Mouse (Mus musculus): ENCODE data around the gene Opcml. TPM values are rescaled to one million over a fixed set of nuclear protein-coding genes. Genes with fewer than 3 reads are reported as not detected.

Gene Opcml
- polyA plus RNA-seq, 1 experiment from 2014 or later: 3.8 TPM

DNA sequence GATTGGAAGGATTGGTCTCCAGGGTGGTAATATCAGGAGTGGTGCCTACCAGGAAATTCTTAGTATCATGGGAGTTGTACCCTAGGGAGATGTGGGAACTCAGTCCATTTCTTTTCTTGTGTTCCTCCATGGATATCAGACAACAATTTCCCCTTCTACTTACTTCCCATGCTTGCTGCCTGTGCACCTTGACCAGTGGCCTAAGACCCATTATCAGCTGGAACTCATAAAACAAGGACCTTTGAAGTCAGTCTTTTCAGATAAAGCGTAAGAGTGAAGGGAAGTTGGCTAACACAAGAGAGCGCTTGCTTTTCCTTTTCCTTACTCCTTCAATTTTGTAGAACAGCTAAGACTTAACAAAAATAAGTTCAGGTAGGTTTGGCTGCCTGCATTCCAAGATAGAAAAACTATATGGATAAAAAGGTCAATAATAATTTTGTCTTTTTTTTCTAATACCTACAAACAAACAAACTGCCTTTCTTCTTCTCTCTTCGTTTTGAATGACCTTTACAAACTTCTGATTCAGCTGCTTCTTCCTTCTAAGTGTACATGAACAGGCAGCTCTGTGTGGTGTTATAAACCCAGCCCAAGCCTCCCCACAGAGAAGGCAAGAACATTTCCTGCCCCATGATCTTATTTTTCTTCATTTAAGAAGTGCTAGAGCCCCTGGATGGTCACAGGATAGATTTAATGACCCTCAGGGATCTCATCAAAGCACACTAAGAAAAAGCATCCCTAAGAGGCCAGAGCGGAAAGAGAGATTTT, 387.7 kb downstream of the Opcml start:
- Histone ChIP-seq H3K4me1 (no peaks in the 10 kb centered on the region), H3K36me3 (no peaks in the 10 kb centered on the region), H3K4me3 (no peak overlapping the region), H3K27ac (no peak overlapping the region), H3K9ac (no peak overlapping the region), H3K27me3 (no peaks in the 10 kb centered on the region), H3K9me3 (no peaks in the 10 kb centered on the region), H3K4me2 (replicated peaks) (no peak overlapping the region)
- no peak for ATAC-seq (ENCODE audit: insufficient number of reproducible peaks, insufficient read depth, low FRiP score, low TSS enrichment)
- WGBS: 76% methylated on average over 4 of the region's 4 CpGs

- H3K9ac ChIP-seq: no peak overlapping the region
Observed at GRCm38 (mm10) chr9:28181916-28182315, 391.3 kb downstream of the Opcml start.

GRCm38 (mm10) chr9:28190226-28190625, 399.7 kb downstream of the Opcml start:
- Histone ChIP-seq H3K27me3 (no peaks in the 10 kb centered on the region), H3K27ac (no peak overlapping the region), H3K4me2 (replicated peaks) (no peak overlapping the region), H3K36me3 (no peaks in the 10 kb centered on the region), H3K9ac (no peak overlapping the region), H3K4me3 (no peak overlapping the region), H3K9me3 (no peaks in the 10 kb centered on the region), H3K4me1 (no peaks in the 10 kb centered on the region)
- WGBS: 86% methylated on average over 2 of the region's 2 CpGs
- no peak for ATAC-seq (ENCODE audit: insufficient number of reproducible peaks, insufficient read depth, low FRiP score, low TSS enrichment)

More at GRCm38 (mm10) chr9:28181916-28182315, 391.3 kb downstream of the Opcml start:
- no peak for ATAC-seq (ENCODE audit: insufficient number of reproducible peaks, insufficient read depth, low FRiP score, low TSS enrichment)
- 76% methylated on average over 7 of the region's 7 CpGs for WGBS
- Histone ChIP-seq H3K4me2 (replicated peaks) (no peak overlapping the region), H3K4me3 (no peak overlapping the region), H3K27ac (no peak overlapping the region), H3K27me3 (no peaks in the 10 kb centered on the region), H3K36me3 (no peaks in the 10 kb centered on the region), H3K9me3 (no peaks in the 10 kb centered on the region), H3K4me1 (no peaks in the 10 kb centered on the region)

DNA sequence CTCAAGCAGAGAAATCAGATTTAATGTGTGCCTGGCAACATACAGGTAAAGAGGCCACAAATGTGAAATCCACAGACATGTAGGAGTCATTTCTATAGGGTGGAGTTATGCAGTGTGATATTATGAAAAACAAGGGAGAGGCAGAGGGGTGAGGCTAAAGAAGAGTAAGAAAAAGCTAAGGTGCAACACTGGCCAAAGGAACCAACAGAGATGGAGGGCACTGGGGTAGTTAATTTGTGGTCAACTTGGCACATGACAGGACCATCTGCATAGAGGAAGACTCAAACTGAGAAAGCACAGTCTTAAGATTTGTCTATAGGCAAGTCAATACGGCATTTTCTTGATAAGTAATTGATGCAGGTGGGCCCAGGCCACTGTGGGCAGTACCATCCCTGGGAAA, 400.2 kb downstream of the Opcml start:
- Histone ChIP-seq H3K9ac (no peak overlapping the region), H3K36me3 (no peaks in the 10 kb centered on the region), H3K27me3 (no peaks in the 10 kb centered on the region), H3K4me1 (no peaks in the 10 kb centered on the region), H3K27ac (no peak overlapping the region), H3K9me3 (no peaks in the 10 kb centered on the region), H3K4me3 (no peak overlapping the region), H3K4me2 (replicated peaks) (no peak overlapping the region)
- ATAC-seq (ENCODE audit: insufficient number of reproducible peaks, insufficient read depth, low FRiP score, low TSS enrichment): no peak
- WGBS: 69% methylated on average over 1 of the region's 1 CpGs

GRCm38 (mm10) chr9:28196550-28196949, 406.0 kb downstream of the Opcml start:
- H3K4me1 ChIP-seq: no peaks in the 10 kb centered on the region
- no peak overlapping the region for H3K4me2 ChIP-seq (replicated peaks)
- H3K36me3 ChIP-seq: no peaks in the 10 kb centered on the region
- H3K9me3 ChIP-seq: no peaks in the 10 kb centered on the region
- 92% methylated on average over 2 of the region's 2 CpGs for WGBS
- H3K27ac ChIP-seq: no peak overlapping the region
- no peak overlapping the region for H3K4me3 ChIP-seq
- H3K27me3 ChIP-seq: no peaks in the 10 kb centered on the region
- no peak for ATAC-seq (ENCODE audit: insufficient number of reproducible peaks, insufficient read depth, low FRiP score, low TSS enrichment)
- no peak overlapping the region for H3K9ac ChIP-seq

DNA sequence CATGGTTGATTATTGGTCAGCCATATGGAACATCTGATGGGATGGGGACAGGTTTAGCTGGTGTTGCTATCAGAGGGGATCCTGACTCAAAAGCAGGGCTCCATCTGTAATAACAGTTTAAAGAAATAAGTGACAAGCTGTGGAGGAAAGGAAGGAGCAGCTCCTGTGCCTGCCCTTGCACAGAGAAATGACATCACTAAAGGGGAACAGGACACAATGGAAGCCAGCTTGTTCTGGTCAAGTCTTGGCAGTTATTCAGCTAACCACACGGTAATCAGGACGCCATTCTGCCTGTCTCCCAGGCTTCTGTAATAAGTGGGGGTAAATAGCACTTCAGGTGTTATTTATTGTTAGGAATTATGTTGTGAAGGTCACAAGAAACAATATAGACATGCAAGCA, 406.5 kb downstream of the Opcml start:
- H3K27me3 ChIP-seq: no peaks in the 10 kb centered on the region

DNA sequence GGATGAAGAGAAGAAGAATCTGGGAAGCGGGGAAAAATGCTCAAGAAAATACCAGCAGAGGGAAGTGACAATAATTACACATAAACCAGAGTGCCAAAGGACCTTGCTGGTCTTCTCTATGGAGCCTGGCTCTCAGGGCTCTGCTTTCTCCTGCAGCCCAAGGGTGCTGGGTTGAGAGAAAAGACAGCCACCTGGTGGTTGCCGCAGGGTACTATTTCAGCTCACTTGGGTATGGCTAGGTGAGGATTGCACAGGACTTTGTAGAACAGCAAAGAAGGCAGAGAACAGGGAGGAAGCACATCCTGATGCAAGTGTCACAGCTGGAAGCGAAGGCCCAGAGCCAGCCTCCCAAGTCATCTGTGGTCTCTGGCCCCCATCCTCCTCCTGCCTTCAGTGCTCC, 407.1 kb downstream of the Opcml start:
- 54% methylated on average over 3 of the region's 3 CpGs for WGBS
- Histone ChIP-seq H3K36me3 (no peaks in the 10 kb centered on the region), H3K4me2 (replicated peaks) (no peak overlapping the region), H3K4me1 (no peaks in the 10 kb centered on the region), H3K27ac (no peak overlapping the region), H3K4me3 (no peak overlapping the region), H3K9ac (no peak overlapping the region), H3K9me3 (no peaks in the 10 kb centered on the region), H3K27me3 (no peaks in the 10 kb centered on the region)
- ATAC-seq (ENCODE audit: insufficient number of reproducible peaks, insufficient read depth, low FRiP score, low TSS enrichment): no peak

More for the DNA sequence above, 406.5 kb downstream of the Opcml start:
- no peaks in the 10 kb centered on the region for H3K4me1 ChIP-seq
- H3K9ac ChIP-seq: no peak overlapping the region
- no peak overlapping the region for H3K4me2 ChIP-seq (replicated peaks)
- no peaks in the 10 kb centered on the region for H3K9me3 ChIP-seq
- no peaks in the 10 kb centered on the region for H3K36me3 ChIP-seq
- no peak overlapping the region for H3K27ac ChIP-seq
- 69% methylated on average over 2 of the region's 2 CpGs for WGBS
- ATAC-seq (ENCODE audit: insufficient number of reproducible peaks, insufficient read depth, low FRiP score, low TSS enrichment): no peak
- no peak overlapping the region for H3K4me3 ChIP-seq

- H3K27ac ChIP-seq: no peak overlapping the region
- WGBS: 84% methylated on average over 5 of the region's 5 CpGs
- no peak for ATAC-seq (ENCODE audit: insufficient number of reproducible peaks, insufficient read depth, low FRiP score, low TSS enrichment)
Observed at GRCm38 (mm10) chr9:28198106-28198694, 407.6 kb downstream of the Opcml start.

DNA sequence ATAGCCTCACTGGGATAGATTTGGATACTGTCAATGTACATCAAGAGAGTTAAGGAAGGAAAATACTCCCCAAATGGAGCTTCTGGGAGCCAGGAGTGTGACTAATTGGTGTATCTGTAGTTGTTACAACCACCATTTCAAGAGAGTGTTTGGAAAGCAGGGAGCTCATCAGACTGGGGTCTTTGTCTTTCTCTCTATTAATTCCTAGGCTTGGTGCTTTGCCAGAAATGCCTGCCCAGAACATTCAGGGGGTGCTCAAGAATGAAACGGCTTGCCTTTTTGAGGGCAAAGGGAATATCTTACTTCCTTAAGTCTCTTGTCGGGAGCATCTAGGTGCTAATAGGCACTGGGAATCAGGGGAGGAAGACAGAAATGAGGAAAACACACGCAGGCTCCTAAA, 416.9 kb downstream of the Opcml start:
- Histone ChIP-seq H3K9me3 (no peaks in the 10 kb centered on the region), H3K27me3 (no peaks in the 10 kb centered on the region), H3K4me1 (no peaks in the 10 kb centered on the region), H3K36me3 (no peaks in the 10 kb centered on the region), H3K27ac (no peak overlapping the region), H3K4me3 (no peak overlapping the region), H3K9ac (no peak overlapping the region), H3K4me2 (replicated peaks) (no peak overlapping the region)
- no peak for ATAC-seq (ENCODE audit: insufficient number of reproducible peaks, insufficient read depth, low FRiP score, low TSS enrichment)
- WGBS: 82% methylated on average over 3 of the region's 3 CpGs

More at GRCm38 (mm10) chr9:28198106-28198694, 407.6 kb downstream of the Opcml start:
- H3K27me3 ChIP-seq: no peaks in the 10 kb centered on the region
- H3K4me1 ChIP-seq: no peaks in the 10 kb centered on the region
- no peak overlapping the region for H3K4me3 ChIP-seq
- H3K9me3 ChIP-seq: no peaks in the 10 kb centered on the region
- H3K9ac ChIP-seq: no peak overlapping the region
- no peak overlapping the region for H3K4me2 ChIP-seq (replicated peaks)
- H3K36me3 ChIP-seq: no peaks in the 10 kb centered on the region

DNA sequence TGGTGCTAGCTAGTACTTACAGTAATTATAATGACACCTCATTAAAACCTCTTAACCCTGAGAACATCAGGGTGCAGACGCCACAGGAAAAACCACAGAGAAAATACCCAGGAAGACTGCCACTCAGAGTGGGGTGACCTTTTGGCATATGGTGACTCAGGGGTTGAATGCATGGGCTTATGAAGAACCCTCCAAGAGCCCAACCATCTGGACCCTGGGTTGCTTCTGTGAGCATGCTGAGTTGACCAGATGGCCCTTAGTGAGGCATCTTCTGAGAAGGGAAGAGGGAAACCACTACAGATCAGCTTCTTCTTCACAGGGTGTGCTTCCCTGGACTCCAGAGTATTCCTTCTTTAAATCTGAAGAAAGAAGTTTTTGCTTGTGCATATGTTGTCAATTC, 418.1 kb downstream of the Opcml start:
- 85% methylated on average over 1 of the region's 1 CpGs for WGBS
- H3K9me3 ChIP-seq: no peaks in the 10 kb centered on the region
- ATAC-seq (ENCODE audit: insufficient number of reproducible peaks, insufficient read depth, low FRiP score, low TSS enrichment): no peak
- H3K27ac ChIP-seq: no peak overlapping the region
- H3K4me2 ChIP-seq (replicated peaks): no peak overlapping the region
- H3K9ac ChIP-seq: no peak overlapping the region
- H3K36me3 ChIP-seq: no peaks in the 10 kb centered on the region
- no peaks in the 10 kb centered on the region for H3K4me1 ChIP-seq
- no peak overlapping the region for H3K4me3 ChIP-seq
- H3K27me3 ChIP-seq: no peaks in the 10 kb centered on the region

- Histone ChIP-seq H3K4me1 (no peaks in the 10 kb centered on the region), H3K27me3 (no peaks in the 10 kb centered on the region), H3K9ac (no peak overlapping the region), H3K36me3 (no peaks in the 10 kb centered on the region), H3K9me3 (no peaks in the 10 kb centered on the region), H3K27ac (no peak overlapping the region), H3K4me3 (no peak overlapping the region), H3K4me2 (replicated peaks) (no peak overlapping the region)
- ATAC-seq (ENCODE audit: insufficient number of reproducible peaks, insufficient read depth, low FRiP score, low TSS enrichment): no peak
- WGBS: 61% methylated on average over 1 of the region's 1 CpGs
Observed at GRCm38 (mm10) chr9:28211877-28212276, 421.3 kb downstream of the Opcml start.

DNA sequence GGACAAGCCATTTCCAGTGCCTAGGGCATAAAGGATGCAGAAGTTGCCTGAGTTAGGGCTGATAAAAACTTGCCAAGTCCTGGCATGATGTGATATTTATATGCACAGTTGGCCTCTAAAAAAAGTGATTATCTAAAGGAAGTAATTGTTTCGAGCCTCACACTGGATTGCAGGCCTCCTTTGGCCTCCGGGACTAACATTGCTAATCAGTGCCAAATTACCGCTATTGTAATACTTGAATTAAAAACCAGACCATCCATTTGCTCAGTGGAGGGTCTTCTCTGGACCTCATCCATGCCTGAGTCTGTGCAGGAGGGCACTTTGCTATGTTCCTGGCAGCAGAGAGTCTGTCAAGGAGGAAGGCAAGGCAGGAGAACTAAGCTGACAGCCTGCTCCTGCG, 423.3 kb downstream of the Opcml start:
- H3K4me3 ChIP-seq: no peak overlapping the region
- no peak overlapping the region for H3K9ac ChIP-seq
- H3K27ac ChIP-seq: no peak overlapping the region
- no peaks in the 10 kb centered on the region for H3K9me3 ChIP-seq
- H3K27me3 ChIP-seq: no peaks in the 10 kb centered on the region
- 72% methylated on average over 4 of the region's 4 CpGs for WGBS
- no peak overlapping the region for H3K4me2 ChIP-seq (replicated peaks)
- no peaks in the 10 kb centered on the region for H3K4me1 ChIP-seq
- H3K36me3 ChIP-seq: no peaks in the 10 kb centered on the region
- no peak for ATAC-seq (ENCODE audit: insufficient number of reproducible peaks, insufficient read depth, low FRiP score, low TSS enrichment)

Measured in embryonic facial prominence, embryonic 12.5 days (tissue).